Mouse (Mus musculus) myocyte (in vitro differentiated cells): ENCODE results near the gene Gm21988. TPM values are rescaled to one million over a fixed set of nuclear protein-coding genes. Genes with fewer than 3 reads are reported as not detected.

ENCODE experiments used
- H3K27me3 ChIP-seq: one replicate; pipeline ENCODE4 v1.6.1; 2011; ENCODE audit not compliant: control insufficient read depth, insufficient read depth, insufficient read length
- H3K36me3 ChIP-seq: one replicate; pipeline ENCODE4 v1.6.1; 2011; ENCODE audit not compliant: control insufficient read depth, insufficient read depth
- H3K4me2 ChIP-seq: one replicate; pipeline ENCODE4 v1.6.1; 2011; ENCODE audit warnings: low read depth, control low read depth
- H3K4me3 ChIP-seq: one replicate; pipeline ENCODE4 v1.5.1; 2011; ENCODE audit warnings: mild to moderate bottlenecking, control low read depth, moderate library complexity
- H3K79me2 ChIP-seq: one replicate; pipeline ENCODE4 v1.6.1; 2011; ENCODE audit not compliant: control insufficient read depth, insufficient read depth
- H3ac ChIP-seq: one replicate; pipeline ENCODE4 v1.6.1; 2011; ENCODE audit not compliant: control insufficient read depth, insufficient read length
- CEBPB ChIP-seq: IDR thresholded peaks from 2 replicates; pipeline ENCODE4 v1.6.1; 2011; ENCODE audit warnings: mild to moderate bottlenecking, moderate library complexity; ENCODE audit not compliant: poor library complexity, insufficient read depth, severe bottlenecking
- E2F4 ChIP-seq: IDR thresholded peaks from one replicate; pipeline ENCODE4 v1.6.1; 2011; ENCODE audit warnings: mild to moderate bottlenecking, control low read depth, moderate library complexity; ENCODE audit not compliant: insufficient read depth
- MAX ChIP-seq: IDR thresholded peaks from one replicate; pipeline ENCODE4 v1.6.1; 2011; ENCODE audit warnings: low read depth, mild to moderate bottlenecking, control low read depth
- MYOD1 ChIP-seq, 3 experiments: IDR thresholded peaks; one replicate each; pipeline ENCODE4 v1.6.1; 2011; ENCODE audit warnings: control low read depth in 2 of 3, low read depth in 2 of 3, mild to moderate bottlenecking in 2 of 3, moderate library complexity in 1 of 3; ENCODE audit not compliant: insufficient read length in 2 of 3, control insufficient read depth in 1 of 3
- MYOG ChIP-seq, 3 experiments: IDR thresholded peaks; one replicate each; pipeline ENCODE4 v1.6.1; 2011; ENCODE audit warnings: control low read depth in 2 of 3, low read depth in 2 of 3, mild to moderate bottlenecking in 2 of 3; ENCODE audit not compliant: insufficient read length in 2 of 3, control insufficient read depth in 1 of 3, insufficient read depth in 1 of 3
- POLR2A ChIP-seq: IDR thresholded peaks from one replicate; pipeline ENCODE4 v1.6.1; 2011; ENCODE audit warnings: low read depth, mild to moderate bottlenecking, control low read depth, moderate library complexity; ENCODE audit not compliant: insufficient read length
- POLR2AphosphoS2 ChIP-seq: IDR thresholded peaks from one replicate; pipeline ENCODE4 v1.6.1; 2011; ENCODE audit warnings: low read depth, control low read depth; ENCODE audit not compliant: insufficient read length
- REST ChIP-seq: IDR thresholded peaks from one replicate; pipeline ENCODE4 v1.6.1; 2011; ENCODE audit warnings: mild to moderate bottlenecking, control low read depth, moderate library complexity; ENCODE audit not compliant: insufficient read depth, insufficient read length
- SRF ChIP-seq: IDR thresholded peaks from one replicate; pipeline ENCODE4 v1.6.1; 2011; ENCODE audit warnings: low read depth; ENCODE audit not compliant: control insufficient read depth, insufficient read length
- TCF12 ChIP-seq: IDR thresholded peaks from one replicate; pipeline ENCODE4 v1.6.1; 2011; ENCODE audit warnings: mild to moderate bottlenecking, control low read depth; ENCODE audit not compliant: poor library complexity, insufficient read depth, severe bottlenecking
- TCF3 ChIP-seq: IDR thresholded peaks from one replicate; pipeline ENCODE4 v1.6.1; 2011; ENCODE audit warnings: low read depth, control low read depth; ENCODE audit not compliant: insufficient read length
- USF1 ChIP-seq: IDR thresholded peaks from one replicate; pipeline ENCODE4 v1.6.1; 2011; ENCODE audit warnings: low read depth, mild to moderate bottlenecking, control low read depth, moderate library complexity
- polyA plus RNA-seq: library from polyadenylated mRNA; unstranded; fragments of >200 nt; fragmentation: generic; extraction: Trizol; gene quantifications from one replicate; pipeline ENCODE4 v1.2.1, GENCODE M21; 2012; ENCODE audit warnings: missing spikeins

Gm21988 gene
- polyA plus RNA-seq, 1 experiment = 9.2 TPM

DNA sequence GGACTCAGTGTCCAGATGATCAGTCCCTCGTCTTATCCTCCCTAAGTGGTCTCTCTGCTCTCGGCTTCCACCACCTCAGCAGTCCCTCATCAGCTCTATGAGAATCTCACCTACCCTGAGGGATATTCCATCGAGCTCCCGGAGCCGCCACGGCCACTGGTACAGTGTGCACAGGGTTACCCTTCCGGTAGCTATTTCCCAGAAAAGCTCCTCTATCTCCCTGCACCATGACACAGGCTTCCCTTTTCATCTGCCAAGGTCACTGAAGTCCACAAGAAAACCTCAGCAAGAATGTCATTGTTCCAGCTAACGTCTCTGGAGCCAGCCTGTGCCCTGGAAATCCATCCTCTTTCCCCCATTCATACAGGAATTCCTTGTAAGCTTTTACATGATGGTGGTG, 12.2 kb upstream of the Gm21988 start:
- no peak overlapping the region for H3ac ChIP-seq
- H3K27me3 ChIP-seq = peaks cover 30% of the 10 kb centered on the region
- H3K36me3 ChIP-seq = no peaks in the 10 kb centered on the region
- TF ChIP-seq SRF = no peak
- TF ChIP-seq POLR2A = no peak
- TF ChIP-seq CEBPB = no peak
- no peak for TF ChIP-seq POLR2AphosphoS2
- TF ChIP-seq E2F4 = no peak
- no peak for TF ChIP-seq MYOG (IDR thresholded peaks at IDR 0.05; ENCODE audit: control insufficient read depth in 1 of 3, insufficient read depth in 1 of 3, insufficient read length in 2 of 3, low read depth in 2 of 3)
- TF ChIP-seq TCF3 = no peak
- no peak for TF ChIP-seq REST
- no peak for TF ChIP-seq MAX
- TF ChIP-seq TCF12 = no peak
- H3K4me2 ChIP-seq = no peak overlapping the region
- H3K79me2 ChIP-seq = no peaks in the 10 kb centered on the region
- no peak overlapping the region for H3K4me3 ChIP-seq

- no peaks in the 10 kb centered on the region for H3K36me3 ChIP-seq
Measured at GRCm38 (mm10) chr11:70250150-70250549, 10.5 kb upstream of the Gm21988 start.

DNA sequence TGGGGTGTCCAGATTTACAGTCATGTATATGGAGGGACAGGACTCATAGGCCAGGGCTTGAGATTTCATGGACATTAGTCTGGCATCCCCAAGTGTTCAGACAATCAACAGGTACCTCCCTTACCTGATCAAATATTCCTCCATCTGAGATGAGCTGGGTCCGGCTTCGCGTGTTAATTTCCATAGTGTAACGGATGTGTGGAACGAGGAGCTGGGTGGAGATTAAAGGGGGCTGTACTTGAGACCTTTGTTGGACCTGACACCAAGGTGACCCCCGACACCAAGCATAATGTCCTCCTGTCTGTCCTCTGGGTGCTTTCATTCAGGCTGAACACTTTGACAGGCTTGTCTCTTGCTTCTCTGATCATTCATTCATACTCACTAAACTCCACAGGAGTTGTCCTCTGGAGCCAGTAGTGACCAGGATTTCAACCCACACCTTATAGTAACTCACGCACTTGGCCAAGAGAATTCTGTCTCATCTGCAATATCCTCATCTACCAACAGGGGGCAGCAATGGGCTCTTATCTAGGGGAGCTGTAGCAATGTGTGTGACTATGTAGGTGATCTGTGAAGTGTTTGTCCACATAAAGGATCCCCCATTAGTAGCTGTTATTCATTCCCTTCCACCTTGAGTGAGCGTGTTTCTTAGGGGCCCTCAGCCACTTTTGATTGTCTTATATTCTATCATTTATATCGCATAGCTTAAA, 7.7 kb upstream of the Gm21988 start:
- no peak overlapping the region for H3K4me2 ChIP-seq
- peaks cover 28% of the 10 kb centered on the region for H3K27me3 ChIP-seq
- no peak for TF ChIP-seq USF1
- no peak for TF ChIP-seq CEBPB
- no peak for TF ChIP-seq POLR2A
- TF ChIP-seq MAX = no peak
- no peak for TF ChIP-seq REST
- TF ChIP-seq POLR2AphosphoS2 = no peak
- no peak for TF ChIP-seq MYOD1 (IDR thresholded peaks at IDR 0.05; ENCODE audit: control insufficient read depth in 1 of 3, insufficient read length in 2 of 3, low read depth in 2 of 3)
- no peak for TF ChIP-seq SRF
- no peak for TF ChIP-seq TCF12
- TF ChIP-seq TCF3 = no peak
- TF ChIP-seq E2F4 = no peak
- no peak for TF ChIP-seq MYOG (IDR thresholded peaks at IDR 0.05; ENCODE audit: control insufficient read depth in 1 of 3, insufficient read depth in 1 of 3, insufficient read length in 2 of 3, low read depth in 2 of 3)
- no peak overlapping the region for H3ac ChIP-seq
- no peaks in the 10 kb centered on the region for H3K79me2 ChIP-seq
- H3K4me3 ChIP-seq = no peak overlapping the region
- no peaks in the 10 kb centered on the region for H3K36me3 ChIP-seq

More at GRCm38 (mm10) chr11:70250150-70250549, 10.5 kb upstream of the Gm21988 start:
- Histone ChIP-seq H3K27me3 (peaks cover 38% of the 10 kb centered on the region), H3K79me2 (no peaks in the 10 kb centered on the region), H3ac (no peak overlapping the region), H3K4me2 (no peak overlapping the region), H3K4me3 (no peak overlapping the region)
- TF ChIP-seq USF1 (no peak), REST (no peak), MYOG (IDR thresholded peaks at IDR 0.05; ENCODE audit: control insufficient read depth in 1 of 3, insufficient read depth in 1 of 3, insufficient read length in 2 of 3, low read depth in 2 of 3) (no peak), TCF12 (no peak), MYOD1 (IDR thresholded peaks at IDR 0.05; ENCODE audit: control insufficient read depth in 1 of 3, insufficient read length in 2 of 3, low read depth in 2 of 3) (no peak), CEBPB (no peak)

- H3K79me2 ChIP-seq = peaks cover 13% of the 10 kb centered on the region
- peaks cover 15% of the 10 kb centered on the region for H3K27me3 ChIP-seq
- TF ChIP-seq MAX = no peak
- no peak for TF ChIP-seq POLR2AphosphoS2
- no peak for TF ChIP-seq USF1
- no peak for TF ChIP-seq SRF
- no peak for TF ChIP-seq TCF12
- TF ChIP-seq MYOG (IDR thresholded peaks at IDR 0.05; ENCODE audit: control insufficient read depth in 1 of 3, insufficient read depth in 1 of 3, insufficient read length in 2 of 3, low read depth in 2 of 3) = no peak
- no peak for TF ChIP-seq CEBPB
- no peak for TF ChIP-seq POLR2A
- TF ChIP-seq MYOD1 (IDR thresholded peaks at IDR 0.05; ENCODE audit: control insufficient read depth in 1 of 3, insufficient read length in 2 of 3, low read depth in 2 of 3) = no peak
- no peak for TF ChIP-seq E2F4
- TF ChIP-seq TCF3 = no peak
- H3K36me3 ChIP-seq = no peaks in the 10 kb centered on the region
- H3K4me3 ChIP-seq = no peak overlapping the region
- H3K4me2 ChIP-seq = no peak overlapping the region
- no peak overlapping the region for H3ac ChIP-seq
Measured at GRCm38 (mm10) chr11:70242591-70242990, 3.0 kb upstream of the Gm21988 start.
